Mouse (Mus musculus) neural tube, embryonic 13.5 days (tissue): Measurements from ENCODE around the gene Ptk7. TPM values are rescaled to one million over a fixed set of nuclear protein-coding genes. Genes with fewer than 3 reads are reported as not detected.

Source experiments
- ATAC-seq: fragments of 200-750 bp; cut with Nextera tagmentation; 2 replicates; pipeline ENCODE4 v1.8.0; 2017; ENCODE audit warnings: low read depth, mild to moderate bottlenecking, moderate TSS enrichment, moderate library complexity
- H3K27ac ChIP-seq: fragments of 300-500 bp; sonication (generic); replicated peaks from 2 replicates; pipeline ENCODE4 v1.5.1; 2015; ENCODE audit warnings: moderate library complexity, mild to moderate bottlenecking, inconsistent platforms
- H3K27me3 ChIP-seq: fragments of 300-500 bp; sonication (generic); 2 replicates; pipeline ENCODE4 v1.6.1; 2015; ENCODE audit warnings: mild to moderate bottlenecking, inconsistent platforms
- H3K36me3 ChIP-seq: fragments of 300-500 bp; sonication (generic); 2 replicates; pipeline ENCODE4 v1.6.1; 2015; ENCODE audit warnings: mild to moderate bottlenecking, inconsistent platforms
- H3K4me1 ChIP-seq: fragments of 300-500 bp; sonication (generic); replicated peaks from 2 replicates; pipeline ENCODE4 v1.6.1; 2015; ENCODE audit warnings: inconsistent platforms
- H3K4me2 ChIP-seq: fragments of 300-500 bp; sonication (generic); 2 replicates; pipeline ENCODE4 v1.6.1; 2015; ENCODE audit warnings: inconsistent platforms, mild to moderate bottlenecking, moderate library complexity
- H3K4me3 ChIP-seq: fragments of 300-500 bp; sonication (generic); 2 replicates; pipeline ENCODE4 v1.5.1; 2015; ENCODE audit warnings: mild to moderate bottlenecking, inconsistent platforms
- H3K9ac ChIP-seq: fragments of 300-500 bp; sonication (generic); 2 replicates; pipeline ENCODE4 v1.6.1; 2015; ENCODE audit warnings: moderate library complexity, mild to moderate bottlenecking, inconsistent platforms
- H3K9me3 ChIP-seq: fragments of 300-500 bp; sonication (generic); 2 replicates; pipeline ENCODE4 v1.6.1; 2016; ENCODE audit warnings: inconsistent platforms
- WGBS: fragments of 180-500 bp; shearing (Covaris S2); methylation state at CpG from one replicate; pipeline ENCODE4 v1.1.7; 2015; 5-methylcytosine and 5-hydroxymethylcytosine counted together
- polyA plus RNA-seq: library from polyadenylated mRNA; unstranded; fragments of >200 nt; fragmentation: Nextera tagmentation; extraction: Ambion mirVana; gene quantifications from 2 replicates; pipeline ENCODE4 v1.2.1, GENCODE M21; 2015

The Ptk7 gene
- polyA plus RNA-seq, 1 experiment from 2014 or later, result 38.7 TPM

DNA sequence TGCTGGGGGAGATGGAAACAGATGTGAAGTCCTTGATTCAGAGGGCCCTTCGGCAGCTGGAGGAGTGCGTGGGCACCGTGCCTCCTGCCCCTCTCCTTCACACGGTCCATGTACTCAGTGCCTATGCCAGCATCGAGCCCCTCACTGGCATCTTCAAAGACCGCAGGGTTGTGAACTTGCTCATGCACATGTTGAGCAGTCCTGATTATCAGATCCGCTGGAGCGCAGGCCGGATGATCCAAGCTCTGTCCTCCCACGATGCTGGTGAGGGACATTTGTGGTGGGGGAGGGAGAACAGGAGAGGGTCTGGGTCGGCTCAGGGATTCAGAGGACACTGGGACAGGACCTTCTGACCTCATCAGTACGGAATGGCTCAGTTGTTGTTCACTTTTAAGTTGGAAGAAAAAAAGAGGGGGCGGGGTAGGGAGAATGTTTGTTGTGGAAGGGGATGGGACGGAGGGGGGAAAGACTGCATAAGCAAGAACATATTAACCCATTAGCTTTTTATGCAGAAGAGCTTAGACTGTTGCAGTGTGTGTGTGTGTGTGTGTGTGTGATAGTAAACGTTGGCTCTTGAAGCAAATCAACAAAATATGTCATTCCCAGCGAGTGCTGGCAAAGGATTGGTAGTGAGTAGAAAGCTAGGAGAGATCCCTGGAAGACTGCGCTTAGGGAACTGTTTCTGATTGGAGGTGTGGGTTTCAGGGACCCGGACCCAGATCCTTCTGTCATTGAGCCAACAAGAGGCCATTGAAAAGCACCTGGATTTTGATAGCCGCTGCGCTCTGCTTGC, 22.6 kb upstream of the Ptk7 start:
- H3K9ac ChIP-seq, result peak overlapping the region; percentile 96
- ATAC-seq, result no peak
- H3K4me2 ChIP-seq, result peak overlapping the region; percentile 91
- H3K36me3 ChIP-seq, result peaks cover 46% of the 10 kb centered on the region
- no peaks in the 10 kb centered on the region for H3K27me3 ChIP-seq
- peaks cover 48% of the 10 kb centered on the region for H3K4me1 ChIP-seq
- WGBS, result 78% methylated on average over 20 of the region's 20 CpGs
- peak overlapping the region; percentile 96; the same call in 1 of the 2 replicates for H3K27ac ChIP-seq
- H3K9me3 ChIP-seq, result no peaks in the 10 kb centered on the region
- peak overlapping the region; percentile 74 for H3K4me3 ChIP-seq

DNA sequence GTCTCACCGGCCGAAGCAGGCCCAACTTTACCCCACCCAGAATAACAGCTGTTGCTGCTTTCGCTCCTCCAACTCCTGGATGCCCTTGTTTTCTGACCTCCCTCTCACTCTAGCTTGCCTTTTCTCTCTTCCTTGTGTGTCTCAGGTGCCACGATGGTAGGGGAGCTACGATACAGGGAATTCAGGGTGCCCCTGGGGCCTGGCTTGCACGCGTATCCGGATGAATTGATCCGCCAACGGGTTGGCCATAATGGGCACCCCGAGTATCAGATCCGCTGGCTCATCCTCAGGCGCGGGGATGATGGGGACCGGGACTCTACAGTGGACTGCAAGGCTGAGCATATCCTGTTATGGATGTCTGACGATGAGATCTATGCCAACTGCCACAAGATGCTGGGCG, 22.0 kb upstream of the Ptk7 start:
- 67% methylated on average over 17 of the region's 17 CpGs for WGBS
- Histone ChIP-seq H3K27ac (peak overlapping the region; percentile 96), H3K36me3 (peaks cover 39% of the 10 kb centered on the region), H3K9ac (peak overlapping the region; percentile 96), H3K4me3 (peak overlapping the region; percentile 74), H3K4me1 (peaks cover 53% of the 10 kb centered on the region), H3K27me3 (no peaks in the 10 kb centered on the region), H3K9me3 (no peaks in the 10 kb centered on the region), H3K4me2 (peak overlapping the region; percentile 91)
- no peak for ATAC-seq

- no peaks in the 10 kb centered on the region for H3K9me3 ChIP-seq
- H3K4me2 ChIP-seq, result peak within 1 kb of the TSS; percentile 91
- peaks cover 54% of the 10 kb centered on the region for H3K4me1 ChIP-seq
- H3K9ac ChIP-seq, result peak within 1 kb of the TSS; percentile 96
- H3K27ac ChIP-seq, result peak within 1 kb of the TSS; percentile 96
- peak within 1 kb of the TSS; percentile 74 for H3K4me3 ChIP-seq
- WGBS, result under 1% methylated on average over 51 of the region's 58 CpGs
- peaks cover 30% of the 10 kb centered on the region for H3K36me3 ChIP-seq
- peak; percentile 93 for ATAC-seq
- H3K27me3 ChIP-seq, result no peaks in the 10 kb centered on the region
Measured at GRCm38 (mm10) chr17:46650232-46651031, 21.1 kb upstream of the Ptk7 start, which contains the start of gene Cul7. Cul7 (plus strand) TSS chr17:46650337.

GRCm38 (mm10) chr17:46649811-46650210, 20.5 kb upstream of the Ptk7 start:
- 38% methylated on average over 15 of the region's 15 CpGs for WGBS
- H3K27ac ChIP-seq, result peak overlapping the region; percentile 96
- no peak for ATAC-seq
- H3K9ac ChIP-seq, result peak overlapping the region; percentile 96
- peaks cover 60% of the 10 kb centered on the region for H3K4me1 ChIP-seq
- peak overlapping the region; percentile 74 for H3K4me3 ChIP-seq
- no peaks in the 10 kb centered on the region for H3K9me3 ChIP-seq
- no peaks in the 10 kb centered on the region for H3K27me3 ChIP-seq
- peaks cover 26% of the 10 kb centered on the region for H3K36me3 ChIP-seq
- H3K4me2 ChIP-seq, result peak overlapping the region; percentile 91

DNA sequence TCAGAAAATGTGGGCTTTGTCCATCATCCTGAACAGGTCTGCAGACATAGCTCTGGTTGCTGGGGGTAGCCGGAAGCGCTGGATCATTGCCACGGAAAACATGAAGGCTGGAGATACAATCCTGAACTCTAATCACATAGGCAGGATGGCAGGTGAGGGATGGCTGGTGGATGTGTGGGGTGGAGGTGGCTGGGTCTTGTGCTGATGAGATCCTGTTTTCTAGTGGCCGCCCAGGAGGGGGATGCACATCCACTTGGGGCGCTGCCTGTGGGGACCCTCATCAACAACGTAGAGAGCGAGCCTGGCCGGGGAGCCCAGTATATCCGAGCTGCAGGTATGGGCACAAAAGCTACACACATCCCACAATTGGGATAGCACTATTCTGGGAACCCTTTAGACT, 19.1 kb upstream of the Ptk7 start:
- Histone ChIP-seq H3K4me3 (no peak overlapping the region; the same call in 1 of the 2 replicates), H3K4me2 (no peak overlapping the region), H3K27me3 (no peaks in the 10 kb centered on the region), H3K27ac (no peak overlapping the region), H3K4me1 (peaks cover 62% of the 10 kb centered on the region), H3K9me3 (no peaks in the 10 kb centered on the region), H3K9ac (no peak overlapping the region), H3K36me3 (peaks cover 18% of the 10 kb centered on the region)
- ATAC-seq, result no peak
- WGBS, result 94% methylated on average over 9 of the region's 9 CpGs

DNA sequence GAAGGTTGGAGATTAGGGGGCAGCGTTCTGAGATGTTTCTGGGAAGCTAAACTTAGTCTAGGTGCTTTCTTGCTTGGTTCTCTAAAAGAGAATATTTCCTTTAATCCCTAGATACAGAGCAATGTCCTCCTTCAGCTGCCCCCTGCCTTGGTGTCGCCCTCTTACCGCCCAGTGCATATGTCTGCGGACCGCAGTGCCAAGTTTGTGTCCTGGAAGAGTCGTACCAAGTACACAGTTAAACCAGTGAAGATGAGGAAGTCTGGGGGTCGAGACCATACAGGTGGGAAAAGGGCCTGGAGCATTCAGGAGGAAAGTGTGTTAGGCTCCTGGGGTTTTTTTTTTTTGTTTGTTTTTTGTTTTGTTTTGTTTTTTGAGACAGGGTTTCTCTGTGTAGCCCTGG, 18.0 kb upstream of the Ptk7 start:
- peak overlapping the region; percentile 77 for H3K4me2 ChIP-seq
- H3K36me3 ChIP-seq, result peaks cover 17% of the 10 kb centered on the region
- ATAC-seq, result no peak
- H3K27ac ChIP-seq, result no peak overlapping the region
- 91% methylated on average over 7 of the region's 7 CpGs for WGBS
- H3K4me1 ChIP-seq, result peaks cover 51% of the 10 kb centered on the region
- peak overlapping the region; percentile 82; the same call in 1 of the 2 replicates for H3K4me3 ChIP-seq
- H3K27me3 ChIP-seq, result no peaks in the 10 kb centered on the region
- no peak overlapping the region; the same call in 1 of the 2 replicates for H3K9ac ChIP-seq
- no peaks in the 10 kb centered on the region for H3K9me3 ChIP-seq

- Histone ChIP-seq H3K9ac (peak overlapping the region; percentile 78), H3K36me3 (peaks cover 25% of the 10 kb centered on the region), H3K4me3 (peak overlapping the region; percentile 82), H3K4me2 (peak overlapping the region; percentile 77), H3K27me3 (no peaks in the 10 kb centered on the region), H3K27ac (peak overlapping the region; percentile 91), H3K4me1 (peaks cover 41% of the 10 kb centered on the region), H3K9me3 (no peaks in the 10 kb centered on the region)
- WGBS, result 0% methylated on average over 19 of the region's 19 CpGs
- ATAC-seq, result no peak
Measured at GRCm38 (mm10) chr17:46646322-46646662, 17.0 kb upstream of the Ptk7 start.

- ATAC-seq, result peak; percentile 66
- peaks cover 35% of the 10 kb centered on the region for H3K4me1 ChIP-seq
- H3K27ac ChIP-seq, result peak within 1 kb of the TSS; percentile 91
- H3K36me3 ChIP-seq, result peaks cover 31% of the 10 kb centered on the region
- H3K9me3 ChIP-seq, result no peaks in the 10 kb centered on the region
- H3K27me3 ChIP-seq, result no peaks in the 10 kb centered on the region
- under 1% methylated on average over 53 of the region's 53 CpGs for WGBS
- H3K4me3 ChIP-seq, result peak within 1 kb of the TSS; percentile 82
- H3K9ac ChIP-seq, result peak within 1 kb of the TSS; percentile 89
- H3K4me2 ChIP-seq, result peak within 1 kb of the TSS; percentile 92
Measured at GRCm38 (mm10) chr17:46645561-46646321, 16.4 kb upstream of the Ptk7 start, which contains the start of the genes Klc4 and Mrpl2. Klc4 (minus strand) TSS chr17:46646022. Mrpl2 (plus strand) TSS chr17:46646229.

- ATAC-seq, result 0 out of 2 replicates have a peak, but pooled peaks have one; percentile 2
- H3K27ac ChIP-seq, result peak overlapping the region; percentile 61
Measured at GRCm38 (mm10) chr17:46644916-46645475, 15.7 kb upstream of the Ptk7 start.

GRCm38 (mm10) chr17:46644152-46644805, 15.0 kb upstream of the Ptk7 start:
- Histone ChIP-seq H3K9ac (peak overlapping the region; percentile 89), H3K27ac (no peak overlapping the region), H3K9me3 (no peaks in the 10 kb centered on the region), H3K4me2 (peak overlapping the region; percentile 92), H3K4me1 (peaks cover 27% of the 10 kb centered on the region), H3K27me3 (no peaks in the 10 kb centered on the region), H3K4me3 (peak overlapping the region; percentile 82), H3K36me3 (peaks cover 46% of the 10 kb centered on the region)
- ATAC-seq, result no peak
- 89% methylated on average over 12 of the region's 12 CpGs for WGBS

More at GRCm38 (mm10) chr17:46644916-46645475, 15.7 kb upstream of the Ptk7 start:
- Histone ChIP-seq H3K9me3 (no peaks in the 10 kb centered on the region), H3K27me3 (no peaks in the 10 kb centered on the region), H3K4me3 (peak overlapping the region; percentile 82), H3K9ac (peak overlapping the region; percentile 89), H3K4me1 (peaks cover 34% of the 10 kb centered on the region), H3K36me3 (peaks cover 38% of the 10 kb centered on the region), H3K4me2 (peak overlapping the region; percentile 92)
- 19% methylated on average over 11 of the region's 11 CpGs for WGBS

GRCm38 (mm10) chr17:46642060-46642459, 12.8 kb upstream of the Ptk7 start:
- Histone ChIP-seq H3K4me3 (no peak overlapping the region), H3K9ac (no peak overlapping the region), H3K9me3 (no peaks in the 10 kb centered on the region), H3K4me1 (peaks cover 22% of the 10 kb centered on the region), H3K27ac (no peak overlapping the region), H3K4me2 (no peak overlapping the region), H3K36me3 (peaks cover 53% of the 10 kb centered on the region), H3K27me3 (no peaks in the 10 kb centered on the region)
- no peak for ATAC-seq
- WGBS, result 93% methylated on average over 17 of the region's 17 CpGs
